Mouse (Mus musculus): ENCODE data around the gene Ldb1. TPM values are rescaled to one million over a fixed set of nuclear protein-coding genes. Genes with fewer than 3 reads are reported as not detected.
A peak's percentile ranks its signal among the peaks of the same experiment; 100 is the strongest.

Ldb1 gene
- polyA plus RNA-seq, 1 experiment from 2014 or later = 32.3 TPM

DNA sequence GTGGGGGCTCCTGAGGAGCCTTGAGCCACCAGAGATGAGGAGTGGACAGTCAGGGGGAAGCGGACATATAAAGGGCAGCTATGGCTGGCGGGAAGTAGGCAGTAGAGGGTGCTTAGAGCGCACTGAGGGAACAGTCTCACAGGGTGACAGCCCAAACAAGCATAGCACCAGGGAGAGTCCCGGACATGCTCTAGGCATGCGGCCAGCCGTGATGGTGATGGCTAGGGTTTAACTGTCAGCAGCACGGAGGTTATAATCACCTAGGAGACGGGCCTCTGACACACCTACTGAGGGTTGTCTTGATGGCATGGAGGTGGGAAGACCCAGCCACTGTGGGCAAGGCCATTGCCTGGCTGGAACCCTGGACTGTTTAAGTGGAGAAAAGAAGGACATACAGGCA is 18.4 kb downstream of the Ldb1 start:
- DNase-seq = peak; percentile 47
- no peaks in the 10 kb centered on the region for H3K9me3 ChIP-seq (ENCODE audit: low read length)
- no peak overlapping the region for H3K9ac ChIP-seq (replicated peaks)
- H3K36me3 ChIP-seq (replicated peaks; ENCODE audit: insufficient read depth, low read length) = peaks cover 6% of the 10 kb centered on the region; the same call in 1 of the 2 replicates
- TF ChIP-seq CTCF (IDR thresholded peaks at IDR 0.05; ENCODE audit: low read depth) (no peak), EP300 (IDR thresholded peaks at IDR 0.05; ENCODE audit: low read depth) (no peak)
- ATAC-seq = peak; percentile 45
- 53% methylated on average over 8 of the region's 8 CpGs for WGBS (ENCODE audit: insufficient replicate concordance)
- H3K4me2 ChIP-seq (ENCODE audit: low read depth, low read length) = no peak overlapping the region
- H3K27me3 ChIP-seq (ENCODE audit: insufficient read depth, low read length) = no peaks in the 10 kb centered on the region
- 0 out of 2 replicates have a peak overlapping the region, but pooled peaks have one; percentile 39 for H3K27ac ChIP-seq (ENCODE audit: low read depth)
- peaks cover 22% of the 10 kb centered on the region; the same call in 1 of the 2 replicates for H3K4me1 ChIP-seq (ENCODE audit: insufficient read depth)
- no peak overlapping the region for H3K4me3 ChIP-seq (ENCODE audit: low read depth, low read length)

DNA sequence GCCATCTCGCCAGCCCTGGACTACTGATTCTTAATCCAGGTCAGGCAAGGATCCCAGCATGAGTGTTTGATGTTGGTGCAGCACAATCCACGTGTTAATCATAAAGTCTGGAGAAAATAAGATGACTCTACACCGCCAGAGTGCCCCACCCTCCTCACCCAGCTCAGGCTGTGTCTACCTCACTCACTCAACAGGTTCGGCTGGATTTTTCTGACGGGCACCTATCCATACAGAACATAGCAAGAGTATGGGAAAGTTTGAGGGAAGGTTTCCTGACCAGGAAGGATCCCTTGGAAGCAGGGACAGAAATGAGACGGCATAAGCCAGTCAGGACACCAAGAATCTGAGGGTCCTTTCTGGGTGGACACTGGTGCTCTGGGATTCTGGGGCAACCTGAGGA is 20.1 kb downstream of the Ldb1 start:
- 76% methylated on average over 6 of the region's 6 CpGs for WGBS (ENCODE audit: insufficient replicate concordance)
- Histone ChIP-seq H3K27me3 (ENCODE audit: insufficient read depth, low read length) (no peaks in the 10 kb centered on the region), H3K27ac (ENCODE audit: low read depth) (no peak overlapping the region), H3K9me3 (ENCODE audit: low read length) (no peaks in the 10 kb centered on the region), H3K4me1 (ENCODE audit: insufficient read depth) (0 out of 2 replicates have a peak, but pooled peaks cover 17% of the 10 kb centered on the region), H3K36me3 (replicated peaks; ENCODE audit: insufficient read depth, low read length) (no peaks in the 10 kb centered on the region), H3K4me2 (ENCODE audit: low read depth, low read length) (no peak overlapping the region), H3K9ac (replicated peaks) (no peak overlapping the region), H3K4me3 (ENCODE audit: low read depth, low read length) (no peak overlapping the region)
- ATAC-seq (no peak), DNase-seq (no peak)
- no peak for TF ChIP-seq EP300 (IDR thresholded peaks at IDR 0.05; ENCODE audit: low read depth)
- TF ChIP-seq CTCF (IDR thresholded peaks at IDR 0.05; ENCODE audit: low read depth) = no peak

DNA sequence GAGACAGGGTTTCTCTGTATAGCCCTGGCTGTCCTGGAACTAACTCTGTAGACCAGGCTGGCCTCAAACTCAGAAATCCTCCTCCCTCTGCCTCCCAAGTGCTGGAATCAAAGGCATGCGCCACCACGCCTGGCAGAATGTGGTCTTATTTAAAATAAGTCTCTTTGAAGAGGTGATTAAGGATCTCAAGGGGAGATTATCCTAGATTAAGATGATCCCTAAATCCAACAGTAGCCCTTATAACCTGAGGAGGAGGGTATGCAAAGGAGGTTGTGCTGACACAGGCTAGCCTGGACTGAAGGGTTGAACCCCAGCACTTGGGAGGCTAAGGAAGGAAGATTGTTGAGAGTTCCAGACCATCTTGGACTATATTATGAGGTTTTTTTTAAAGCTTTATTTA is 29.0 kb downstream of the Ldb1 start:
- WGBS (ENCODE audit: insufficient replicate concordance) = 85% methylated on average over 2 of the region's 2 CpGs
- no peak overlapping the region for H3K27ac ChIP-seq (ENCODE audit: low read depth)
- no peak overlapping the region for H3K4me3 ChIP-seq (ENCODE audit: low read depth, low read length)
- no peaks in the 10 kb centered on the region for H3K4me1 ChIP-seq (ENCODE audit: insufficient read depth)
- H3K9me3 ChIP-seq (ENCODE audit: low read length) = no peaks in the 10 kb centered on the region
- DNase-seq (no peak), ATAC-seq (no peak)
- H3K4me2 ChIP-seq (ENCODE audit: low read depth, low read length) = no peak overlapping the region
- no peak overlapping the region for H3K9ac ChIP-seq (replicated peaks)
- no peak for TF ChIP-seq CTCF (IDR thresholded peaks at IDR 0.05; ENCODE audit: low read depth)
- TF ChIP-seq EP300 (IDR thresholded peaks at IDR 0.05; ENCODE audit: low read depth) = no peak
- no peaks in the 10 kb centered on the region for H3K27me3 ChIP-seq (ENCODE audit: insufficient read depth, low read length)
- no peaks in the 10 kb centered on the region for H3K36me3 ChIP-seq (replicated peaks; ENCODE audit: insufficient read depth, low read length)

DNA sequence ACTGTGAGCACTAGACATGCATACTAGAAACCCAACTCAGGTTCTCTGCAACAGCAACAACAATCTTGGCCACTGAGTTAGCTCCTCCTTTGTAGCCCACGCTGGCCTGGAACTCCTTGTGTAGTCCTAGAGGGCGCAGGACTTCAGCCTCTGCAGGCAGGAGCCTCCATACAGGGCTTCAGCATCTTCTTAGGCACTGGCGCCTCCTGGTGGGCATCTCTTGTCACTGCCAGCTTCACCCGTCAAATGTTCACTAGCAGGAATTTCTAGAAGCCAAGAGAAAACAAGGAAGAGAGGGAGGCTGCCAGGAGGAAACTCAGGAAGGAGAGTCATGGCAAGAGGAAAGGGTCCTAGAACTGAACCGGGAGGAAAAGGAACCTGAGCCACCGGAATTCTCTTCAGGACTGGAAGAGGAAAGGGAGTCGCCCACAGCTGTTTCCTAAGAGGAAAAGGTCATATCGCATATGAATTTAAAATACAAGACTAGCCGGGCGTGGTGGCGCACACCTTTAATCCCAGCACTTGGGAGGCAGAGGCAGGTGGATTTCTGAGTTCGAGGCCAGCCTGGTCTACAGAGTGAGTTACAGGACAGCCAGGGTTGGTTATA is 30.3 kb downstream of the Ldb1 start:
- Histone ChIP-seq H3K36me3 (replicated peaks; ENCODE audit: insufficient read depth, low read length) (no peaks in the 10 kb centered on the region), H3K9ac (replicated peaks) (no peak overlapping the region), H3K4me1 (ENCODE audit: insufficient read depth) (no peaks in the 10 kb centered on the region), H3K27ac (ENCODE audit: low read depth) (no peak overlapping the region), H3K9me3 (ENCODE audit: low read length) (no peaks in the 10 kb centered on the region), H3K4me3 (ENCODE audit: low read depth, low read length) (no peak overlapping the region), H3K4me2 (ENCODE audit: low read depth, low read length) (no peak overlapping the region), H3K27me3 (ENCODE audit: insufficient read depth, low read length) (no peaks in the 10 kb centered on the region)
- peak; percentile 77 for ATAC-seq
- DNase-seq = peak; percentile 90
- WGBS (ENCODE audit: insufficient replicate concordance) = 14% methylated on average over 12 of the region's 12 CpGs
- peak; percentile 99 for TF ChIP-seq CTCF (IDR thresholded peaks at IDR 0.05; ENCODE audit: low read depth)
- TF ChIP-seq EP300 (IDR thresholded peaks at IDR 0.05; ENCODE audit: low read depth) = no peak

DNA sequence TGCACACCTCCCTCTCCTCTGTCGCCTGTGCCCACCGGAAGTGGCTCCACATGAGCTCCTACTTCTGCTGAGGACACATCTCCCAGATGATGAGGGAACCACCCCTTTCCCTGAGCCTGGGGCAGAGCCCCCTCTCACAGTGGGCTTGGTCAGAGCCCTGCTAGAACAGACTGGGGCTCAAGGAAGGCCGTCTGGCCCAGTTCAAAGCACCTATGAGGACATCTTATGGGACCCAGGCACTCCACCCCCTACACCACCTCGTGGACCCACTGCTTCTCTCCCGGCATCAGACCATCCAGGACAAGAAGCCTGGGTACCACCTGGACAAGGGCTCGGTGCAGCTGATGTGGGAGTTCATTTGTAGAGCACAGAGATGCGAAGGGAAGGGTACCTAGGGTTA is 39.3 kb downstream of the Ldb1 start:
- H3K27ac ChIP-seq (ENCODE audit: low read depth) = no peak overlapping the region
- WGBS (ENCODE audit: insufficient replicate concordance) = 89% methylated on average over 7 of the region's 7 CpGs
- H3K36me3 ChIP-seq (replicated peaks; ENCODE audit: insufficient read depth, low read length) = 0 out of 2 replicates have a peak, but pooled peaks cover 5% of the 10 kb centered on the region
- no peak for DNase-seq
- H3K9me3 ChIP-seq (ENCODE audit: low read length) = no peaks in the 10 kb centered on the region
- no peak overlapping the region for H3K4me3 ChIP-seq (ENCODE audit: low read depth, low read length)
- no peak overlapping the region for H3K4me2 ChIP-seq (ENCODE audit: low read depth, low read length)
- ATAC-seq = no peak
- H3K4me1 ChIP-seq (ENCODE audit: insufficient read depth) = peaks cover 15% of the 10 kb centered on the region
- H3K27me3 ChIP-seq (ENCODE audit: insufficient read depth, low read length) = no peaks in the 10 kb centered on the region
- H3K9ac ChIP-seq (replicated peaks) = no peak overlapping the region
- TF ChIP-seq EP300 (IDR thresholded peaks at IDR 0.05; ENCODE audit: low read depth) = no peak
- no peak for TF ChIP-seq CTCF (IDR thresholded peaks at IDR 0.05; ENCODE audit: low read depth)

DNA sequence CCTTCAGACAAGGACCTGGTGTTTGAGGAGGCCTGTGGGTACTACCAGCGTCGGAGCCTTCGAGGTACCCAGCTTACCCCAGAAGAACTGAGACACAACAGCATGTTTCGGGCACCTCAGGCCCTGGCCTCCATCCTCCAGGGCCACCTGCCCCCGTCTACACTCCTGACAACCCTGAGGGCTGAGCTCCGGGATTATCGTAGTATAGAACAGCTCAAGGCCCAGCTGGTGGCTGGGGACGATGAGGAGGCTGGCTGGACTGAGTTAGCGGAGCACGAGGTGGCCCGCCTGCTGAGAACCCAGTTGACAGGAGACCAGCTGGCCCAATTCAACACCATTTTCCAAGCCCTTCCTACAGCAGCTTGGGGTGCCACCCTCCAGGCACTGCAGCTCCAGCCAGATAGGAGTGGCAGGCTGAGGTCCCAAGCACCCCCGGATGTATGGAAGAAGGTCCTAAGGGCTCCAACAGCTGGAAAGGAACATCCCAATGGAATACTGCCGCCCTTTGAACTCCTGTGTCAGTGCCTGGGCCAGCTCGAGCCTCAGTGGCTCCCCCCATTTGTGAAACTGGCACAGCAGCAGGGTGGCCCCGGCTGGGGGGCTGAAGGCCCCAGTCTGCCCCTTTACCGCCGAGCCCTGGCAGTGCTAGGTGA is 40.1 kb downstream of the Ldb1 start:
- no peak overlapping the region for H3K9ac ChIP-seq (replicated peaks)
- peaks cover 15% of the 10 kb centered on the region for H3K4me1 ChIP-seq (ENCODE audit: insufficient read depth)
- no peak overlapping the region for H3K4me3 ChIP-seq (ENCODE audit: low read depth, low read length)
- TF ChIP-seq EP300 (IDR thresholded peaks at IDR 0.05; ENCODE audit: low read depth) = no peak
- 88% methylated on average over 17 of the region's 17 CpGs for WGBS (ENCODE audit: insufficient replicate concordance)
- no peak for DNase-seq
- no peak overlapping the region; the same call in 1 of the 2 replicates for H3K4me2 ChIP-seq (ENCODE audit: low read depth, low read length)
- no peaks in the 10 kb centered on the region for H3K27me3 ChIP-seq (ENCODE audit: insufficient read depth, low read length)
- H3K27ac ChIP-seq (ENCODE audit: low read depth) = no peak overlapping the region
- no peak for ATAC-seq
- H3K36me3 ChIP-seq (replicated peaks; ENCODE audit: insufficient read depth, low read length) = 0 out of 2 replicates have a peak, but pooled peaks cover 5% of the 10 kb centered on the region
- H3K9me3 ChIP-seq (ENCODE audit: low read length) = no peaks in the 10 kb centered on the region
